Mouse (Mus musculus) c-Kit-positive CD71-negative TER-119-negative erythroid progenitor cells, embryonic 14.5 days (primary cell): ENCODE measurements around the gene Klk1b1.
"Not testable (repeated sequence)": the region's sequence is repeated elsewhere in the genome, so short reads cannot be mapped to it uniquely, and the experiment has no call there.

Experiments used
- DNase-seq: peaks from one replicate; pipeline ENCODE4 v3.0.0-alpha.2; 2013; ENCODE audit warnings: low read depth

Klk1b1 gene

DNA sequence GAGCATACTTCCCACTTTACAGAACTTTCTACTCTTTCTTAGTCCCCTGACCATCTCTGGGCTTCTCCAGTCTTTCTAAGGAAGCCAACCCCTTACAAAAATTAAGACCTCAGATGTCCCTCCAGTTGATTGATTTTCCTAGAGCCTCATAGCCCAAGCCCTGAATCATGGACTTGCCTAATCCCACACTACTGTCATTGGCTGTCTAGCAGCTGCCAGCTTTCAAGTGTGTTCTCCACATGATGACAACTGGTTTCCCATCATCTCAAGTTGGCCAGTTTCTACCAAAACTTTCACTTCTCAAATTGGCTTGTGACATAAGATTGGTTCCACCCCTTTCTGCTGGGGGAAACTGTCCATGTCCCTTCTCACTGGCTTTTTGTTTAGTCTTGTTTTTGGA is 38.3 kb downstream of the Klk1b1 start:
- DNase-seq, result no peak

DNA sequence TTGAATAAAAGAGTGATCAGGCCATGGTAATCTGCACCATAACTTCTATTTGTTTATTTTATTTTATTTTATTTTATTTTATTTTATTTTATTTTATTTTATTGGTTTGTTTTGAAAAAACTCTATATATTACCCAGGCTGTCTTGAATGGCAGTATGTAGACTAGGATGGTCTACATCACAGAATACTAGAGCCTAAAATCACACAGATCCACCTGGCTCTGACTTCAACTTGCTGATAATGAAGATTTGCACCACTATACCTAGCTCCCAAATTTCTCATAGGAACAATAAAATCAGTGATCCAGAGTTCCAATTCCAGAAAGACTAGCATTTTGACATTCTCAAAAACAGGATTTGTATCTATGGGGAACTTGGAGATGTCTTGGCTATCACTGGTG is 45.3 kb downstream of the Klk1b1 start, which contains the start of gene Klk1b26:
Klk1b26 (plus strand) TSS at position 301 of the 400 bp plus-strand sequence.
- DNase-seq, result not testable (repeated sequence)

DNA sequence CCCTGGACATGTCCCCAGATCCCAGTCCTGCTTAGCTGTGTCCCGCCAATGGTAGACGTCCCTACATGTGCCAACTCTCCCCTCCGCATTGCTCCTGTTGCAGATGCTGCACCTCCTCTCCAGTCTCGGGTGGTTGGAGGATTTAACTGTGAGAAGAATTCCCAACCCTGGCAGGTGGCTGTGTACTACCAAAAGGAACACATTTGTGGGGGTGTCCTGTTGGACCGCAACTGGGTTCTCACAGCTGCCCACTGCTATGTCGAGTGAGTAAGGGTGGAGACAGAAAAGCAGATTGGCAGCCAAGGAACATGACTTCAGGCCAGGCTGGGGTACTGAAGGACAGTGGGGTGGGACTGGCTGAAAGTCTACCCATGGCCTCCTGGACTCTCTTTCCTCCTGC is 48.1 kb downstream of the Klk1b1 start:
- DNase-seq, result not testable (repeated sequence)

DNA sequence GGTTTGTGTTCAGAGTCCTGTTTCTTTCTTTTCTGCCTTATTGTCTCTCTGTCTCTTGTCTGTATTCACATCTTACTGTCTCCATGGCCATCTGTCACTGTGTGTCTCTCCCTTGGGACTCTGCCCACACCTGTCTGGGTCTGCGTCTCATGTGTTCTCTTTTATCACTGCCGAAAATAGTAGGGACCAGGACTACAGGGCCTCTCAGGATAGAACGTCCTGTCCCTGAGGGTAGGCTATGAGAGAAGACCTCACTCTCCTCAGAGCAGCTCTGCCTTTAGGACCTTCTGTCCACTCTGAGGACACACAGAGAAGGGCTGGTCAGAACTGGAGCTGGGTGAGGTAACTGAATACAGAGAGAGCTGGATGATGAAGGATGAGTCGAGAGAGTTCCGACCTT is 48.5 kb downstream of the Klk1b1 start:
- no peak for DNase-seq
